Mouse (Mus musculus) ES-E14 (cell line): ENCODE measurements around the gene Ccdc88c. TPM values are rescaled to one million over a fixed set of nuclear protein-coding genes. Genes with fewer than 3 reads are reported as not detected.

Experiments
- DNase-seq: peaks from one replicate; pipeline ENCODE4 v3.0.0-alpha.2; 2013; ENCODE audit warnings: low read depth, low spot score
- H3K27ac ChIP-seq: 2 replicates; pipeline ENCODE4 v1.5.1; 2012; ENCODE audit warnings: low read depth, mild to moderate bottlenecking, low read length, moderate library complexity, mixed read lengths; ENCODE audit not compliant: poor library complexity, insufficient read depth, severe bottlenecking
- H3K36me3 ChIP-seq: 2 replicates; pipeline ENCODE4 v1.6.1; 2012; ENCODE audit warnings: mild to moderate bottlenecking, low read length, moderate library complexity, mixed read lengths; ENCODE audit not compliant: control insufficient read depth, poor library complexity, insufficient read depth, severe bottlenecking
- H3K4me1 ChIP-seq, 2 experiments: fragments of 150-350 bp in 1 of 2; sonication (generic) in 1 of 2; 2 replicates each; pipeline ENCODE4 v1.6.1; 2012; ENCODE audit warnings: low read length in 2 of 2, mild to moderate bottlenecking in 1 of 2, mixed read lengths in 1 of 2; ENCODE audit not compliant: control insufficient read depth in 2 of 2, insufficient read depth in 2 of 2, poor library complexity in 1 of 2
- H3K4me3 ChIP-seq, 2 experiments: fragments of 150-350 bp in 1 of 2; sonication (generic) in 1 of 2; 2 replicates each; pipeline ENCODE4 v1.5.1; 2012; ENCODE audit warnings: low read length in 2 of 2, low read depth in 1 of 2, mild to moderate bottlenecking in 1 of 2, mixed read lengths in 1 of 2; ENCODE audit not compliant: insufficient read depth in 1 of 2, poor library complexity in 1 of 2, severe bottlenecking in 1 of 2
- H3K9ac ChIP-seq: 2 replicates; pipeline ENCODE4 v1.6.1; 2012; ENCODE audit warnings: low read depth, mild to moderate bottlenecking, low read length, mixed read lengths; ENCODE audit not compliant: poor library complexity, insufficient read depth, severe bottlenecking
- H3K9me3 ChIP-seq: fragments of 150-350 bp; sonication (generic); 2 replicates; pipeline ENCODE4 v1.6.1; 2012; ENCODE audit warnings: low read depth, mild to moderate bottlenecking, low read length; ENCODE audit not compliant: control insufficient read depth, insufficient read depth
- CHD2 ChIP-seq: IDR thresholded peaks from 2 replicates; pipeline ENCODE4 v1.6.1; 2014; ENCODE audit warnings: mild to moderate bottlenecking, low read depth, low read length, inconsistent platforms
- HCFC1 ChIP-seq: IDR thresholded peaks from 2 replicates; pipeline ENCODE4 v1.6.1; 2012; ENCODE audit warnings: low read length, inconsistent platforms, borderline replicate concordance; ENCODE audit not compliant: insufficient read depth
- MAFK ChIP-seq: IDR thresholded peaks from 2 replicates; pipeline ENCODE4 v1.6.1; 2014; ENCODE audit warnings: mild to moderate bottlenecking, low read depth, low read length, inconsistent platforms; ENCODE audit not compliant: insufficient read depth
- ZC3H11A ChIP-seq: IDR thresholded peaks from 2 replicates; pipeline ENCODE4 v1.6.1; 2012; ENCODE audit warnings: low read depth, mild to moderate bottlenecking, inconsistent platforms, low read length, borderline replicate concordance
- ZNF384 ChIP-seq: IDR thresholded peaks from 2 replicates; pipeline ENCODE4 v1.6.1; 2012; ENCODE audit warnings: low read depth, low read length, inconsistent platforms
- in situ Hi-C, 2 experiments: fragments of 600-800 bp; cut with MboI; formaldehyde crosslinking; loops; one replicate each; pipeline ENCODE4 v1.15.1; 2025; ENCODE audit warnings: low sequenced_read_pairs in 2 of 2, inconsistent platforms in 1 of 2; ENCODE audit not compliant: unreplicated experiment in 2 of 2
- total RNA-seq: library from RNA; depleted of rRNA; stranded (reverse); fragments of 300-350 nt; gene quantifications from 2 replicates; pipeline ENCODE4 v1.2.3, GENCODE M21; 2012

Gene Ccdc88c
- total RNA-seq, 1 experiment, result 35.7 TPM

GRCm38 (mm10) chr12:100897736-100898650 lies 130.9 kb downstream of the Ccdc88c start:
- H3K4me3 ChIP-seq, result no peak overlapping the region
- TF ChIP-seq HCFC1 (no peak), MAFK (no peak), ZC3H11A (no peak), ZNF384 (no peak)
- DNase-seq, result no peak
- no peak overlapping the region for H3K9ac ChIP-seq
- H3K27ac ChIP-seq, result no peak overlapping the region
- in situ Hi-C loops, result no loop called here
- H3K4me1 ChIP-seq, result peaks cover 0 to 2% of the 10 kb centered on the region in 2 experiments; a peak in 1 of 4 replicates
- no peaks in the 10 kb centered on the region for H3K9me3 ChIP-seq
- H3K36me3 ChIP-seq, result no peaks in the 10 kb centered on the region

GRCm38 (mm10) chr12:100896661-100897060 lies 132.2 kb downstream of the Ccdc88c start:
- DNase-seq, result no peak
- H3K4me3 ChIP-seq, result no peak overlapping the region
- TF ChIP-seq MAFK, result no peak
- TF ChIP-seq ZC3H11A, result no peak
- no peak for TF ChIP-seq HCFC1
- TF ChIP-seq ZNF384, result no peak
- TF ChIP-seq CHD2, result no peak
- H3K9me3 ChIP-seq, result no peaks in the 10 kb centered on the region
- in situ Hi-C loops, result no loop called here
- no peak overlapping the region for H3K9ac ChIP-seq
- H3K4me1 ChIP-seq, result peaks cover 0 to 2% of the 10 kb centered on the region in 2 experiments; a peak in 1 of 4 replicates
- H3K36me3 ChIP-seq, result no peaks in the 10 kb centered on the region
- no peak overlapping the region for H3K27ac ChIP-seq

- no peak overlapping the region for H3K9ac ChIP-seq
- TF ChIP-seq HCFC1, result no peak
- no peak for TF ChIP-seq ZNF384
- TF ChIP-seq MAFK, result no peak
- TF ChIP-seq CHD2, result no peak
- TF ChIP-seq ZC3H11A, result no peak
- H3K4me1 ChIP-seq, result no peaks in the 10 kb centered on the region
- DNase-seq, result no peak
- in situ Hi-C loops, result no loop called here
- no peaks in the 10 kb centered on the region for H3K36me3 ChIP-seq
- H3K27ac ChIP-seq, result no peak overlapping the region
- no peak overlapping the region for H3K4me3 ChIP-seq
- H3K9me3 ChIP-seq, result no peaks in the 10 kb centered on the region
These were observed 133.4 kb downstream of the Ccdc88c start for GRCm38 (mm10) chr12:100895504-100895903.

GRCm38 (mm10) chr12:100890548-100890947 lies 138.3 kb downstream of the Ccdc88c start:
- TF ChIP-seq MAFK, result no peak
- TF ChIP-seq CHD2, result no peak
- TF ChIP-seq ZC3H11A, result no peak
- no peak for TF ChIP-seq ZNF384
- no peak for TF ChIP-seq HCFC1
- no peaks in the 10 kb centered on the region for H3K9me3 ChIP-seq
- H3K36me3 ChIP-seq, result no peaks in the 10 kb centered on the region
- H3K27ac ChIP-seq, result no peak overlapping the region
- no peak overlapping the region for H3K4me3 ChIP-seq
- no peaks in the 10 kb centered on the region for H3K4me1 ChIP-seq
- no peak for DNase-seq
- no peak overlapping the region for H3K9ac ChIP-seq
- in situ Hi-C loops, result no loop called here

- no peak for TF ChIP-seq ZNF384
- no peak for TF ChIP-seq MAFK
- no peak for TF ChIP-seq ZC3H11A
- no peak for TF ChIP-seq HCFC1
- TF ChIP-seq CHD2, result no peak
- Histone ChIP-seq H3K27ac (no peak overlapping the region), H3K36me3 (no peaks in the 10 kb centered on the region), H3K9me3 (no peaks in the 10 kb centered on the region), H3K9ac (no peak overlapping the region), H3K4me1 (no peaks in the 10 kb centered on the region), H3K4me3 (peak overlapping the region in 1 of 2 experiments; percentile 16; a peak in 1 of 4 replicates)
- in situ Hi-C loops, result no loop called here
- DNase-seq, result no peak
These were observed 141.0 kb downstream of the Ccdc88c start for GRCm38 (mm10) chr12:100887801-100888258.
